Mouse (Mus musculus): ENCODE measurements around the gene Lamb1. TPM values are rescaled to one million over a fixed set of nuclear protein-coding genes. Genes with fewer than 3 reads are reported as not detected.

Lamb1 gene
- polyA plus RNA-seq, 1 experiment: 222 TPM

DNA sequence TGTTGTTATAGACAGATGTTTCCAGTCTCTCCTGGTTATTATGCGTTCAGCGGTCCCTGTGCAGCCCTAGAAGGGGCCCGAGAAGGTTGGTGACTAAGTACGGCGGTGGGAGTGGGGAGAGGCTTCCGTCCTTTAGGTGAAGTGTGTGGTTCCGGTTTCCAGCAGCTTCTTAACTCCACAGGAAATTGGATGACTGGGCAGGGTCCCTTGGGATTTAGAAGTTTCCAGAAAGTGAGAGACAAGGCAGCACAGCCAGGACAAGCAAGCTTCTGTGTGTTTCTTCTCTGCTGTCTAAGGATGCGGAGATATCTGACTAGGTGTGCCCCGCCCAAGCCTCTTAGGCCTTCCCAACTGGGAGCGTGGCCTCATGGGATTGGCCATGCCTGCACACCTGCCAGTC lies 10.4 kb downstream of the Lamb1 start:
- H3K4me3 ChIP-seq (ENCODE audit: insufficient read depth, low read length): no peak overlapping the region
- TF ChIP-seq CTCF (IDR thresholded peaks at IDR 0.05; ENCODE audit: borderline replicate concordance, insufficient read depth, low read length): no peak
- TF ChIP-seq POLR2A (IDR thresholded peaks at IDR 0.05; ENCODE audit: low read depth, low read length): no peak
- no peak overlapping the region for H3K27ac ChIP-seq (ENCODE audit: insufficient read depth, low read length)
- H3K4me1 ChIP-seq (ENCODE audit: control insufficient read depth, insufficient read depth, low read length): peaks cover 9% of the 10 kb centered on the region

DNA sequence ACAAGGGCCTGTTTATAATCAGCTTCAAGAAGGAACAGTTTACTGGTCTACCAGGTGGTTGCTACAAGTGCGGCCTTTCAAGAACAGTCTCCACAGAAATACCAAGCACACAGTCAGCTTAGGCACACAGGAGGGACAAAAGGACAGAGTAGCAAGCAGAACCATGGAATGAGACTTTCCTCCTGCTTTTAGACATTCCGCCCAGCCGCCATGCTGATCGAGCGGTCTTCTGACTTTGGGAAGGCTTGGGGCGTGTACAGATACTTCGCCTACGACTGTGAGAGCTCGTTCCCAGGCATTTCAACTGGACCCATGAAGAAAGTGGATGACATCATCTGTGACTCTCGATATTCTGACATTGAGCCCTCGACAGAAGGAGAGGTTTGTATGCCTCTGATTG lies 13.2 kb downstream of the Lamb1 start:
- TF ChIP-seq POLR2A (IDR thresholded peaks at IDR 0.05; ENCODE audit: low read depth, low read length) (no peak), CTCF (IDR thresholded peaks at IDR 0.05; ENCODE audit: borderline replicate concordance, insufficient read depth, low read length) (no peak)
- Histone ChIP-seq H3K4me1 (ENCODE audit: control insufficient read depth, insufficient read depth, low read length) (peaks cover 1% of the 10 kb centered on the region), H3K4me3 (ENCODE audit: insufficient read depth, low read length) (no peak overlapping the region), H3K27ac (ENCODE audit: insufficient read depth, low read length) (no peak overlapping the region)

DNA sequence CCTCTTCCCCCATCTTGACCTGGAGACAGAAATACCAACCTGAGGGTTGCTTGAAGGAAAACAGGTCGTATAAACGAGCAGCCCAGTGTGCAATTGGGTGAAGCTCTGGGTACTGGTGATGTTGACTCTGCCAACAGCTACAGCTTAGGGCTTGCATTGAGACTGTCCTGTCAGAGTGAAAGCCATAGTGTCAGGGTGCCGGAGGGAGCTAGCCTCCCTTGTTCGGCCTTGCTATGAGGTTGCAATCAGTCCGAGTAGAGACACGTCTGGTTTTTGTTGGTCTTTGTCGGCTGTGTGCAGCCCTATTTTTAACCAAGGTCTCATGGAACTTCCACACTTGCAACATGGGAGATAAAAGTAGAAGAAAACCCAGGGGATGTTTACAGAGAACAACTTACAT lies 15.3 kb downstream of the Lamb1 start:
- Histone ChIP-seq H3K4me1 (ENCODE audit: control insufficient read depth, insufficient read depth, low read length) (no peaks in the 10 kb centered on the region), H3K4me3 (ENCODE audit: insufficient read depth, low read length) (no peak overlapping the region), H3K27ac (ENCODE audit: insufficient read depth, low read length) (no peak overlapping the region)
- TF ChIP-seq CTCF (IDR thresholded peaks at IDR 0.05; ENCODE audit: borderline replicate concordance, insufficient read depth, low read length) (no peak), POLR2A (IDR thresholded peaks at IDR 0.05; ENCODE audit: low read depth, low read length) (no peak)

DNA sequence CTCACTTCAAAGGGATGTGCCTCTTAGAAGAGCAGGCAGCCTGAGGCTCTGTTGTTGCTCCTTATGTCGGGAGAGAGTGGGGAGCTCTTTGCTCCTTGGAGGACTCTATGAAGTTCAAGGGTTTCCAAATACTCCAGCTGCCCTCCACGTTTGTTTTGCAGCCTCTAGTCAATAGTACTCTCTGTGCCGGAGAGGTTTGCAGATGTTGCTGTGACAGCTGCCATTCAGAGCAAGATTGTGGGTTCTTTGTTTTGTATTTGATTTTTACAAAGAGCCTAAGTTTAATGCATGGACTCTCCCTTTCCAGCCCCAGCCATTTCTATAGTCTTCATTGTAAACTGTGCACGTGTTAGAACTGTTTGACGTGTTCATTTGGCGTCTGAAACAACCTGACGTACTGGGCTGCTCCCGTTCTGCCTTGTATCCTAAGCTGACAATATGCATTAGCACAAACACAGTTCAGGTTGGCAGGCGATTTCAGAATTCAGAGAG lies 16.1 kb downstream of the Lamb1 start:
- Histone ChIP-seq H3K4me3 (ENCODE audit: insufficient read depth, low read length) (no peak overlapping the region), H3K27ac (ENCODE audit: insufficient read depth, low read length) (no peak overlapping the region), H3K4me1 (ENCODE audit: control insufficient read depth, insufficient read depth, low read length) (no peaks in the 10 kb centered on the region)
- no peak for TF ChIP-seq CTCF (IDR thresholded peaks at IDR 0.05; ENCODE audit: borderline replicate concordance, insufficient read depth, low read length)
- TF ChIP-seq POLR2A (IDR thresholded peaks at IDR 0.05; ENCODE audit: low read depth, low read length): no peak

DNA sequence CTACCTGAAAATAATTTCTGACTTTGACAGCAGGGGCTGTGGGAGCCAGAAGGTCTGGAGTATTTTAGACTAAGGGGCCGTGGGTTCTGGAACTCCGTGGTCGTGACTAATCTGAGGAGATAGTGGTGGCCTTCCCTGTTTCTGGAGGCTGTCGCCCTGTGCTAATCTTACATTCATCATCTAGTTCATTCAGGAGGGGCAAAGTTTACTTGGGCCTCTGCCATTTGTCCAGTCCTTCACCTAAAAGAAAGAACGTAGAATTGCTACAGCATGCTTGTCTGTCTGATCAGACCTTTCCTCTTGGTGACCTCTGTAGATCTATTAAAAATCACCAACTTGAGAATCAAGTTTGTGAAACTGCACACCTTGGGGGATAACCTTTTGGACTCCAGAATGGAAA lies 17.2 kb downstream of the Lamb1 start:
- Histone ChIP-seq H3K4me3 (ENCODE audit: insufficient read depth, low read length) (no peak overlapping the region), H3K27ac (ENCODE audit: insufficient read depth, low read length) (no peak overlapping the region), H3K4me1 (ENCODE audit: control insufficient read depth, insufficient read depth, low read length) (no peaks in the 10 kb centered on the region)
- TF ChIP-seq POLR2A (IDR thresholded peaks at IDR 0.05; ENCODE audit: low read depth, low read length) (no peak), CTCF (IDR thresholded peaks at IDR 0.05; ENCODE audit: borderline replicate concordance, insufficient read depth, low read length) (no peak)

DNA sequence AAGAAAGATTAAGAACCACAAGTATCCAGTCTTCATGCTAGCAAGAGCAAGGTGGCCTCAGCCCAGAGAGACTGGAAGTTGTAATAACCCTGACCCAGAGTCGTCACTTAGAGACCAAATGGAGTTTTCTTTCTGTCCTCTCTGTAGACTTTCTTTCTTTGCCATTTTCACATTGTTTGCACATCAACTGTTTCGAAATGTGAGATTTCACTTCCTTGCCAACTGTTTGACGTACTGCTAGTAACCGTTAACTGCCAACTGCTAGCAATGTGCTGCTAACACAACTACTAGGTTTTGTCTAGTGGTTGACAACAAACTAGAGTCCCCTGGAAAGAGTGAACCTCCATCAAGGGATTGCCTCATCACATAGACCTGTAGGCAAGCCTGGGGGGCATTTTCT lies 18.1 kb downstream of the Lamb1 start:
- Histone ChIP-seq H3K27ac (ENCODE audit: insufficient read depth, low read length) (no peak overlapping the region), H3K4me1 (ENCODE audit: control insufficient read depth, insufficient read depth, low read length) (no peaks in the 10 kb centered on the region), H3K4me3 (ENCODE audit: insufficient read depth, low read length) (no peak overlapping the region)
- TF ChIP-seq CTCF (IDR thresholded peaks at IDR 0.05; ENCODE audit: borderline replicate concordance, insufficient read depth, low read length): no peak
- TF ChIP-seq POLR2A (IDR thresholded peaks at IDR 0.05; ENCODE audit: low read depth, low read length): no peak

DNA sequence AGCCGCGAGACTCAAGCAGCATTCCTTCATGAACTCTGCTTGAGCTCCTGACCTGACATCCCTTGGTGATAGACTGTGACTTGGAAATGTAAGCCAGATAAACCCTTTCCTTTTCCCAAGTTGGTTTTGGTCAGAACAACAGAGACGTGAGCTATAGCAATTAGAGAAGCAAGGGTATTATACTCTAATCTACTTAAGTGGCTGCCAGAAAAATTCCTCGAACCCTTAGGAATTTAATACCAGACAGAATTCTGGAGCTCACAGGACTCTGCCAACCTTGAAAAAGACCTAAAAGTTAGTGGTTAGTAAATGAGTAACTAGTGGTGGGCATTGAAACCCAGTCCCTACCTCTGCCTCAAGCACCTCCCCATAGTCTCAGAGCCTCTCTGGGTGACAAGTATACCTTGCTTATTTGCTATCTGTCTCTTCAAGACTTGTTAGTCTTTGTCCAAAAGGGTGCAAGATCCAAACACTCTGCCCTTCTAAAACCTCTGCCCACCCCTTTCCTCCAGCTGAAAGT lies 18.6 kb downstream of the Lamb1 start:
- Histone ChIP-seq H3K27ac (ENCODE audit: insufficient read depth, low read length) (no peak overlapping the region), H3K4me1 (ENCODE audit: control insufficient read depth, insufficient read depth, low read length) (no peaks in the 10 kb centered on the region), H3K4me3 (ENCODE audit: insufficient read depth, low read length) (no peak overlapping the region)
- TF ChIP-seq CTCF (IDR thresholded peaks at IDR 0.05; ENCODE audit: borderline replicate concordance, insufficient read depth, low read length) (no peak), POLR2A (IDR thresholded peaks at IDR 0.05; ENCODE audit: low read depth, low read length) (no peak)

DNA sequence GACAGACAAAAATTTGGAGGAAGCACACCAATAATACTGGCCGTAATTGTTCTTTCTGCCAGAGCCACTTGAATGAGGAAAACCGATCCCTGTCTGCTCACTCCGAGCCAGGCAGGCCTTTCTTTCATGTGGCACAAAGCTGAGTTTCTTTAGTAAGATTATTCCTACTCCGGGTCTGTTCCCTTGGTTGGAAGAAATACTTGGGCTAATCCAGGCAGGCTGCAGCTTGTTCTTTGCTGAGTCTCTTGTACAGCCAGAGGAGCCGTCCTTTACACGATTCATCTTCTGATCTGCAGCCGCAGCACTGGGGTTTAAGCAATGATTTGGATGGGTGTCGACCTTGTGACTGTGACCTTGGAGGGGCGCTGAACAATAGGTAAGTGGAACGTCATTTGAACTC lies 24.0 kb downstream of the Lamb1 start:
- Histone ChIP-seq H3K27ac (ENCODE audit: insufficient read depth, low read length) (no peak overlapping the region), H3K4me1 (ENCODE audit: control insufficient read depth, insufficient read depth, low read length) (peaks cover 13% of the 10 kb centered on the region), H3K4me3 (ENCODE audit: insufficient read depth, low read length) (no peak overlapping the region)
- TF ChIP-seq POLR2A (IDR thresholded peaks at IDR 0.05; ENCODE audit: low read depth, low read length): no peak
- TF ChIP-seq CTCF (IDR thresholded peaks at IDR 0.05; ENCODE audit: borderline replicate concordance, insufficient read depth, low read length): no peak

DNA sequence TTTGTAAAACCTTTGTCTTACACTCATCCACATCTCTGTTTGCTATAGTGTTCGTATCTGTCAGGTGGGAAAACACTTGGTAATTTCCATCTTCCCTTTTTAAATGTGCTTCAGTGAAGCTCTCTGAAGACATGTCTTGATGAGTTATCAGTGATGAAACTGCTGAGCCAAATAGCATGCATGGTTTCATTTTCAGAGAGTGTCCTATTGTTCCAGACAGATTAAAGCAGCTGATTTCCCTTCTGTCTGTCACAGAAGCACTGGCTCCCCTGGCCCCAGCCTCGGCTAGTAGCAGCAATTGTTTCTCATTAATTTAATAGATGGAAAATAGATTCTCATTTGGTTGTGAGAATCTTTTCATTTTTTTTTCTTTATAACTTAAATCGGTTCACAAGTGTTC lies 25.9 kb downstream of the Lamb1 start:
- Histone ChIP-seq H3K4me3 (ENCODE audit: insufficient read depth, low read length) (no peak overlapping the region), H3K4me1 (ENCODE audit: control insufficient read depth, insufficient read depth, low read length) (peaks cover 18% of the 10 kb centered on the region), H3K27ac (ENCODE audit: insufficient read depth, low read length) (peak overlapping the region; percentile 31)
- TF ChIP-seq CTCF (IDR thresholded peaks at IDR 0.05; ENCODE audit: borderline replicate concordance, insufficient read depth, low read length) (no peak), POLR2A (IDR thresholded peaks at IDR 0.05; ENCODE audit: low read depth, low read length) (no peak)

DNA sequence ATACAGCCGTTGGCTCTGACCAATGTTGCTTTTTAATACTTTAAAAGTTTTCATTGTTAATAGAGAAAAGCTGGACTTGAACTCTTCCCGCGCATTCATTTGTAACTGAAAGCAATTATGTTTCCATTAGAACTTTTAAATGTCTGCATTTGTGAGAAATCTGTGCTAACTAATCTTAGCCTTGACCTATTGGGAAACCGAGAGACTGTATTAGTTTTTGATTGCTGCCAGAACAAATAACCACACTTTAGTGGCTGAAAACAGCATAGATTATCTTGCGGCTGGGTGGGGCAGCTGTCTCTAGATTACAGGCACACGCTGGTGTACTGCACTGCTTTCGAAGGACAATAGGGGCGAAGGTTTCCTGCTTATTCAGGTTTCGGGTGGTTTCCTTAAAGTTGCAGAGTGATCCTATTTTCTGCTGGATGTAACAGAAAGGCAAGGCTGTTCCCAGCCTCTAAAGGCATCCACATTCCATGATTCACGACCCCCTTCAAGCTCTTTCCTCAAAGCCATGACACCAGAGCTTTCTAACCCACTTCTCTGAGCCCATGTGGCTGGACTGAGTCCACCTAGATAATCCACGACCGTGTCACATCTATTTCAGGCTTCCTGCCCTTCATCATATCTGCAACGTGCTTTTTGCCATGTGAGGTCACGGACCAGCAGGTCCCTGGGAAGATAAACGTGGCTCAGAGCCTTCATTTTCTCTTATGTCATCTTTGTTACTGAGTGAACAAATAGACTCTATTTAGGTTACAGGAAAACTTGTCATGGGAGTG lies 28.5 kb downstream of the Lamb1 start:
- TF ChIP-seq POLR2A (IDR thresholded peaks at IDR 0.05; ENCODE audit: low read depth, low read length) (no peak), CTCF (IDR thresholded peaks at IDR 0.05; ENCODE audit: borderline replicate concordance, insufficient read depth, low read length) (no peak)
- Histone ChIP-seq H3K4me3 (ENCODE audit: insufficient read depth, low read length) (no peak overlapping the region), H3K4me1 (ENCODE audit: control insufficient read depth, insufficient read depth, low read length) (peaks cover 18% of the 10 kb centered on the region), H3K27ac (ENCODE audit: insufficient read depth, low read length) (peak overlapping the region; percentile 42)

Measured in embryonic fibroblast, embryonic 13.5 days (primary cell).